Mouse (Mus musculus) spleen, adult 2 months (tissue): ENCODE data around the gene Nlrp6. TPM values are rescaled to one million over a fixed set of nuclear protein-coding genes. Genes with fewer than 3 reads are reported as not detected.

Experiments
- DNase-seq, 2 experiments: peaks; one replicate each; pipeline versions ENCODE4 v3.0.0 to v3.0.0-alpha.2; 2012 to 2021; ENCODE audit warnings: low spot score in 2 of 2, low read depth in 1 of 2
- H3K27ac ChIP-seq: fragments of 200-500 bp; 2 replicates; pipeline ENCODE4 v1.5.1; 2012; ENCODE audit warnings: low read length, inconsistent platforms; ENCODE audit not compliant: insufficient read depth
- H3K27me3 ChIP-seq: fragments of 200-500 bp; 2 replicates; pipeline ENCODE4 v1.6.1; 2012; ENCODE audit warnings: mild to moderate bottlenecking, moderate library complexity, low read length, inconsistent platforms; ENCODE audit not compliant: control insufficient read depth, insufficient read depth
- H3K36me3 ChIP-seq: fragments of 200-500 bp; 2 replicates; pipeline ENCODE4 v1.6.1; 2012; ENCODE audit warnings: mild to moderate bottlenecking, low read length, inconsistent platforms; ENCODE audit not compliant: control insufficient read depth, insufficient read depth
- H3K4me1 ChIP-seq: fragments of 200-500 bp; 2 replicates; pipeline ENCODE4 v1.6.1; 2011; ENCODE audit warnings: inconsistent platforms; ENCODE audit not compliant: control insufficient read depth, insufficient read depth, insufficient read length
- H3K4me3 ChIP-seq: fragments of 200-500 bp; 2 replicates; pipeline ENCODE4 v1.5.1; 2011; ENCODE audit warnings: mild to moderate bottlenecking, inconsistent platforms; ENCODE audit not compliant: insufficient read depth, insufficient read length; ENCODE audit errors: extremely low read depth
- CTCF ChIP-seq: fragments of 200-500 bp; IDR thresholded peaks from 2 replicates; pipeline ENCODE4 v1.5.1; 2011; ENCODE audit warnings: mild to moderate bottlenecking, inconsistent platforms; ENCODE audit not compliant: insufficient read depth, insufficient read length, insufficient replicate concordance; ENCODE audit errors: extremely low read depth
- POLR2A ChIP-seq: fragments of 200-500 bp; IDR thresholded peaks from 2 replicates; pipeline ENCODE4 v1.6.1; 2011; ENCODE audit warnings: low read depth, low read length, inconsistent platforms
- WGBS: fragments of 180-500 bp; shearing (Covaris S2); methylation state at CpG from one replicate; pipeline ENCODE4 v1.1.7; 2018; 5-methylcytosine and 5-hydroxymethylcytosine counted together
- polyA plus RNA-seq: library from polyadenylated mRNA; depleted of rRNA; stranded (reverse); fragments of >200 nt; gene quantifications from 2 replicates; pipeline ENCODE4 v1.2.3, GENCODE M21; 2012

The Nlrp6 gene
- polyA plus RNA-seq, 1 experiment, result 0.12 TPM

GRCm38 (mm10) chr7:140900220-140900619, 20.5 kb upstream of the Nlrp6 start, which contains the start of gene Cox8b:
Gene Cox8b, minus strand, starts transcription at chr7:140900446.
- no peaks in the 10 kb centered on the region for H3K4me1 ChIP-seq
- H3K36me3 ChIP-seq, result peaks cover 13% of the 10 kb centered on the region
- H3K27ac ChIP-seq, result no peak within 1 kb of the TSS
- 84% methylated on average over 10 of the region's 10 CpGs for WGBS
- H3K27me3 ChIP-seq, result no peaks in the 10 kb centered on the region
- TF ChIP-seq POLR2A (no peak), CTCF (no peak)
- H3K4me3 ChIP-seq, result no peak within 1 kb of the TSS
- no peak for DNase-seq

DNA sequence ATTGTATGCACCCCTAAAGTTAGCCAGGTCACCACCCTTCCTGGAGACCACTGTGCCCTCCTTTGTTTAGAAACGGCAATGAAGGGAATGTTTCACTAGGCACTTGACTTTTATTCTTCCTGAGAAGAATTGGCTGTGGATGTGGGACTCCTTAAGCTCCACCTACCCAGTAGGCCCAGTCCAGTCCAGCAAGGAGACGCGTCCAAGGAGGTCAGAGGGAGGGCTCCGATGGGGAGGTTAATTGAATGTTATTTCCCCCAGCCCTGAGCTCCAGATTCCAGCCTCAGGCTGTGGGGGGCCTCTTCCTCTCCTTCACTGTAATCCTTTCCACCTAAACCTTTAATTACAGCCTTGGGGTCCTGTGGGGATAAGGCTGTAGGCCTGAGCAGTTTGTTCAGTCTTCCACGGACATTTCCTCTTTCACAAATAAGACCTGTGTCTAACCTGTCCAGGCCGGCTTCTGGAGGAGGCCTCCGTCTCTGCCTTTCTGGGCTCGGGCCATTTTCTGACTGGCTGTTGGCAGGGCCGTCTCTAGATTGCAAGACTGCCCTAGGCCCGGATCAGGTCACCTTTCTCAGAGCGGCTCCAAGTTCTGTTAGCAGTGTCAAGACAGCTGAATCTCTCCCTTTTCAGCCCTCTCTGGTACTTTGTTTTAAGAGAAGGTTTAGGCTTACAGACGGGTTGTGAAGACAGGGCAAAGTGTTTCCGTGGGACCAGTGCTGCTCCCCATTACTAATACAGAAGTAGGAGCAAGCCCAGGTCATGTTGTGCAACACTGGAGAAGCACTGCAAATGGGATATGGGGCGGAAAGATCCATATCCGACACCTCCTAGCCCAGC, 18.4 kb upstream of the Nlrp6 start:
- DNase-seq, result no peak
- peaks cover 10% of the 10 kb centered on the region for H3K36me3 ChIP-seq
- no peaks in the 10 kb centered on the region for H3K27me3 ChIP-seq
- WGBS, result 89% methylated on average over 15 of the region's 15 CpGs
- no peak overlapping the region for H3K4me3 ChIP-seq
- no peaks in the 10 kb centered on the region for H3K4me1 ChIP-seq
- H3K27ac ChIP-seq, result no peak overlapping the region
- TF ChIP-seq CTCF (no peak), POLR2A (no peak)

- H3K4me1 ChIP-seq, result no peaks in the 10 kb centered on the region
- no peak overlapping the region for H3K27ac ChIP-seq
- peak; percentile 87; the same call in 1 of the 2 replicates for TF ChIP-seq CTCF
- TF ChIP-seq POLR2A, result no peak
- peak; percentile 12 to 68 for DNase-seq
- H3K4me3 ChIP-seq, result no peak overlapping the region
- 27% methylated on average over 13 of the region's 13 CpGs for WGBS
- H3K36me3 ChIP-seq, result peaks cover 5% of the 10 kb centered on the region
- H3K27me3 ChIP-seq, result no peaks in the 10 kb centered on the region
These were observed 17.5 kb upstream of the Nlrp6 start for GRCm38 (mm10) chr7:140903212-140903611.

- 85% methylated on average over 2 of the region's 2 CpGs for WGBS
- TF ChIP-seq POLR2A, result no peak
- H3K4me3 ChIP-seq, result no peak overlapping the region
- no peaks in the 10 kb centered on the region for H3K4me1 ChIP-seq
- no peak for DNase-seq
- H3K27ac ChIP-seq, result no peak overlapping the region
- no peaks in the 10 kb centered on the region for H3K36me3 ChIP-seq
- no peaks in the 10 kb centered on the region for H3K27me3 ChIP-seq
These were observed 15.0 kb upstream of the Nlrp6 start for GRCm38 (mm10) chr7:140905642-140906081.

DNA sequence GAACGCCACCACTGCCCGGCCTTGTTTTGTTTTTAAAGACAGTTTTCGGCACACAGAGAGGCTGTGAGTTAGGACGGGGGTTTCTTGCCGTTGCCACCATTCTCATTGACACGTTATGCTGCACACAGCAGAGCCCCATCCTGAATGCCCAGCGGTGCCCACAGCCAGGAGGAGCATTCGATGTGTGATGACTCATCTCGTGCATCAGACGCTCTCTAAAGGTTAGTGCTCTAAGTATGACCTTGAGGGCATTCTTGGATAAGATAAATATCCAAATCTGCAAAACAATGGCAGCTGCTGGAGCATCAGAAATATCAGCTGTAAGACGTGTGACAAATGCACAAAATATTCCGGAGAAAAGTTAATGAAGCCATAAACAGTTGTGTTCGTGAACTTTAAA, 13.6 kb upstream of the Nlrp6 start:
- WGBS, result 87% methylated on average over 13 of the region's 13 CpGs
- Histone ChIP-seq H3K27ac (no peak overlapping the region), H3K27me3 (no peaks in the 10 kb centered on the region), H3K4me1 (no peaks in the 10 kb centered on the region), H3K36me3 (no peaks in the 10 kb centered on the region), H3K4me3 (no peak overlapping the region)
- DNase-seq, result no peak
- TF ChIP-seq POLR2A (no peak), CTCF (no peak)

- Histone ChIP-seq H3K4me1 (no peaks in the 10 kb centered on the region), H3K27me3 (no peaks in the 10 kb centered on the region), H3K27ac (no peak overlapping the region), H3K36me3 (no peaks in the 10 kb centered on the region), H3K4me3 (no peak overlapping the region)
- no peak for DNase-seq
- WGBS, result 84% methylated on average over 7 of the region's 7 CpGs
- no peak for TF ChIP-seq CTCF
- TF ChIP-seq POLR2A, result no peak
These were observed 13.0 kb upstream of the Nlrp6 start for GRCm38 (mm10) chr7:140907697-140908096.

- DNase-seq, result no peak
- Histone ChIP-seq H3K27ac (no peak overlapping the region), H3K27me3 (no peaks in the 10 kb centered on the region), H3K4me3 (no peak overlapping the region), H3K4me1 (no peaks in the 10 kb centered on the region), H3K36me3 (no peaks in the 10 kb centered on the region)
- WGBS, result 67% methylated on average over 7 of the region's 7 CpGs
- TF ChIP-seq CTCF, result no peak
- TF ChIP-seq POLR2A, result no peak
These were observed 12.5 kb upstream of the Nlrp6 start for GRCm38 (mm10) chr7:140908181-140908580.
